In the genomic region with DNA sequence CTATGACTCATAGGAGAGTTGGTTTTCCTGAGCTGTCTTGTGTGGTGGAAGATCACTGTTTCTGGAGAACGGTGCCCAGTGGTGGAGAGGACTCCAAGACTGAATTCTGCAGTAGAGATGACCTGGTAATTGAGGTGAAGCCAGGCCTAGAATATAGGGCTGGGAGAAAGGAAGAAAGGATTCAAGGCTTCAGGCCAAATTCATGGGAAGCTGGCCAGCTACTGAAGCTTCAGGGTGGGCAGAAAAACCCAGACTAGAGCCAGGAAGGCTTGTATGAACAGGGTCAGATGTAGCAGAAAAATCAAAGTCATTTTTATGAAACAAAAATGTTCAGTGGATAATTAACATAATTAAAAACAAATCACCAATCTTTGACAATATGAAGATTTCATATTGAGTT, we compare ENCODE assay signal across 28 mouse cellular contexts.
"Had no signal": no experiment of that assay in that cellular context is flagged by ENCODE, and none has a peak within 500 bp of the region (broad histone marks: within the 10 kb centered on the region; RNA-seq: fewer than 3 reads in every experiment).

No protein-coding gene starts in this region.

- ATAC-seq: inflammation-experienced regulatory T-cells, adult 6 months; intestine, embryonic 15.5 days; intestine, postnatal 0 days; liver, postnatal 0 days had no signal

- H3K4me1 ChIP-seq: heart, embryonic 10.5 days; heart, embryonic 12.5 days; hindbrain, embryonic 10.5 days; hindbrain, embryonic 13.5 days; hindbrain, embryonic 15.5 days; intestine, embryonic 15.5 days; limb, embryonic 10.5 days; limb, embryonic 12.5 days; liver, embryonic 13.5 days; liver, embryonic 15.5 days had no signal

- H3K27me3 ChIP-seq: heart, embryonic 12.5 days; hindbrain, embryonic 13.5 days; hindbrain, embryonic 15.5 days; intestine, embryonic 15.5 days; limb, embryonic 12.5 days; liver, embryonic 13.5 days; liver, embryonic 15.5 days had no signal

- H3K4me3 ChIP-seq: gastrocnemius, adult 2 months; heart, embryonic 10.5 days; heart, embryonic 12.5 days; hindbrain, embryonic 10.5 days; hindbrain, embryonic 13.5 days; hindbrain, embryonic 15.5 days; intestine, embryonic 15.5 days; layer of hippocampus, adult 2 months; left cerebral cortex, adult 2 months; limb, embryonic 10.5 days; limb, embryonic 12.5 days; liver, embryonic 13.5 days; liver, embryonic 15.5 days had no signal

- H3K9ac ChIP-seq: heart, embryonic 12.5 days; hindbrain, embryonic 13.5 days; hindbrain, embryonic 15.5 days; intestine, embryonic 15.5 days; limb, embryonic 12.5 days; liver, embryonic 13.5 days; liver, embryonic 15.5 days; liver, postnatal 0 days had no signal

- H3K9me3 ChIP-seq: heart, embryonic 10.5 days; heart, embryonic 12.5 days; hindbrain, embryonic 10.5 days; hindbrain, embryonic 13.5 days; hindbrain, embryonic 15.5 days; intestine, embryonic 15.5 days; limb, embryonic 10.5 days; limb, embryonic 12.5 days; liver, embryonic 13.5 days; liver, embryonic 15.5 days had no signal

- H3K27ac ChIP-seq: gastrocnemius, adult 2 months; heart, embryonic 10.5 days; hindbrain, embryonic 10.5 days; hindbrain, embryonic 13.5 days; hindbrain, embryonic 15.5 days; intestine, embryonic 15.5 days; layer of hippocampus, adult 2 months; left cerebral cortex, adult 2 months; limb, embryonic 10.5 days; limb, embryonic 12.5 days; liver, embryonic 13.5 days; liver, embryonic 15.5 days had no signal

- H3K4me2 ChIP-seq: heart, embryonic 12.5 days; hindbrain, embryonic 13.5 days; hindbrain, embryonic 15.5 days; intestine, embryonic 15.5 days; limb, embryonic 12.5 days; liver, embryonic 11.5 days; liver, embryonic 13.5 days; liver, embryonic 15.5 days had no signal

- DNase-seq: gastrocnemius, adult 2 months; gastrocnemius, postnatal 10 days; gastrocnemius, postnatal 25 days; heart, adult 18-20 months; heart, postnatal 10 days; heart, postnatal 4 days; kidney, adult 18-20 months; kidney, adult 8-10 months; kidney, postnatal 10 days; kidney, postnatal 25 days; kidney, postnatal 4 days; liver; liver, embryonic 13.5 days; liver, postnatal 0 days had no signal

- H3K36me3 ChIP-seq: heart, embryonic 10.5 days; heart, embryonic 12.5 days; hindbrain, embryonic 10.5 days; hindbrain, embryonic 13.5 days; hindbrain, embryonic 15.5 days; intestine, embryonic 15.5 days; limb, embryonic 10.5 days; limb, embryonic 12.5 days; liver, embryonic 13.5 days; liver, embryonic 15.5 days had no signal
